Mouse (Mus musculus) retina, postnatal 7 days (tissue): Measurements from ENCODE around the gene Leng8.

Experiments used
- DNase-seq: peaks from one replicate; pipeline ENCODE4 v3.0.0-alpha.2; 2012; ENCODE audit warnings: low read depth, low spot score

The Leng8 gene

GRCm38 (mm10) chr7:4126992-4127785, 9.7 kb upstream of the Leng8 start:
- DNase-seq, result no peak

- DNase-seq, result no peak
Observed at GRCm38 (mm10) chr7:4127894-4128293, 8.9 kb upstream of the Leng8 start.

GRCm38 (mm10) chr7:4128860-4129259, 8.0 kb upstream of the Leng8 start:
- no peak for DNase-seq

GRCm38 (mm10) chr7:4130686-4131452, 6.0 kb upstream of the Leng8 start:
- peak; percentile 89 for DNase-seq

- peak; percentile 63 for DNase-seq
Observed at GRCm38 (mm10) chr7:4131964-4132363, 4.9 kb upstream of the Leng8 start.

- no peak for DNase-seq
Observed at GRCm38 (mm10) chr7:4132581-4132980, 4.3 kb upstream of the Leng8 start.

- no peak for DNase-seq
Observed at GRCm38 (mm10) chr7:4132998-4133397, 3.8 kb upstream of the Leng8 start.

GRCm38 (mm10) chr7:4134911-4135310, 1.9 kb upstream of the Leng8 start:
- no peak for DNase-seq

- DNase-seq, result no peak
Observed at GRCm38 (mm10) chr7:4136404-4136770, 452 bp upstream of the Leng8 start.

- no peak for DNase-seq
Observed at GRCm38 (mm10) chr7:4137746-4138145, 907 bp downstream of the Leng8 start.

- no peak for DNase-seq
Observed at GRCm38 (mm10) chr7:4138181-4138580, 1.3 kb downstream of the Leng8 start.

- DNase-seq, result no peak
Observed at GRCm38 (mm10) chr7:4138671-4139070, 1.8 kb downstream of the Leng8 start.

GRCm38 (mm10) chr7:4139391-4139790, 2.6 kb downstream of the Leng8 start:
- DNase-seq, result no peak

GRCm38 (mm10) chr7:4141648-4142325, 4.9 kb downstream of the Leng8 start:
- DNase-seq, result no peak

GRCm38 (mm10) chr7:4142796-4143445, 6.1 kb downstream of the Leng8 start:
- no peak for DNase-seq

GRCm38 (mm10) chr7:4143506-4143905, 6.7 kb downstream of the Leng8 start:
- no peak for DNase-seq

- no peak for DNase-seq
Observed at GRCm38 (mm10) chr7:4144046-4144445, 7.2 kb downstream of the Leng8 start.

- DNase-seq, result no peak
Observed at GRCm38 (mm10) chr7:4144766-4145551, 8.1 kb downstream of the Leng8 start.

- DNase-seq, result peak; percentile 46
Observed at GRCm38 (mm10) chr7:4145552-4146190, 8.8 kb downstream of the Leng8 start.
